Mouse (Mus musculus) erythroblast, embryonic 14.5 days (primary cell): ENCODE measurements around the gene Pxylp1.

Experiments used
- GATA1 ChIP-seq: IDR thresholded peaks from 2 replicates; pipeline ENCODE4 v1.6.1; 2012; ENCODE audit warnings: low read length, inconsistent platforms, mixed read lengths
- TAL1 ChIP-seq: IDR thresholded peaks from 3 replicates; pipeline ENCODE4 v1.6.1; 2012; ENCODE audit warnings: low read length, inconsistent platforms, mixed read lengths

DNA sequence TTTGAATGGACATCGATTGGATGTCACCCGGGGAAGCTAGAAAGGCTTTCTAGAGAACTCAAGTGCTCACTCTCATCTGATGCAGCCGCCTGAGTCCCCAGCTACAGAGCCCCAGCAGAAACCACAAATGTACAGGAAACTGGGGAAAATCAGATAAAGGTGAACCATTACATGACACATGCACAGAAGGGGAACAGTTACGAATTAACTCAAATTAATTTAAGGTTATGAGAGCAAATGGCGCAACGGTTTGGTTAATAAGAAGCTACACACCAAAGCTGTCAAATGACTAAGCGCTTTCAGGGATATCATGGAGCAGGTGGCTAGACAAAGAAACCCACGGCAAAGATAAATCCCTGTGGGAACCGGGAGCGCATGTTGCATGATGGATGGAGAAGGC is 104.7 kb downstream of the Pxylp1 start:
- TF ChIP-seq GATA1 = no peak
- no peak for TF ChIP-seq TAL1
